Mouse (Mus musculus) C2C12 (cell line): Measurements from ENCODE around the gene Ube4b. TPM values are rescaled to one million over a fixed set of nuclear protein-coding genes. Genes with fewer than 3 reads are reported as not detected.

Experiments used
- H3K27me3 ChIP-seq: one replicate; pipeline ENCODE4 v1.6.1; 2011; ENCODE audit not compliant: control insufficient read depth, insufficient read depth, insufficient read length
- H3K36me3 ChIP-seq: one replicate; pipeline ENCODE4 v1.6.1; 2011; ENCODE audit not compliant: control insufficient read depth, insufficient read depth
- H3K4me3 ChIP-seq: one replicate; pipeline ENCODE4 v1.5.1; 2011; ENCODE audit warnings: mild to moderate bottlenecking, control low read depth; ENCODE audit not compliant: poor library complexity, insufficient read depth, severe bottlenecking
- H3K79me2 ChIP-seq: one replicate; pipeline ENCODE4 v1.6.1; 2011; ENCODE audit not compliant: control insufficient read depth, insufficient read depth
- H3K79me3 ChIP-seq: one replicate; pipeline ENCODE4 v1.6.1; 2011; ENCODE audit warnings: low read depth, control low read depth
- H3ac ChIP-seq: one replicate; pipeline ENCODE3; 2011; ENCODE audit warnings: low read depth; ENCODE audit not compliant: control insufficient read depth, insufficient read length
- CEBPB ChIP-seq: IDR thresholded peaks from one replicate; pipeline ENCODE4 v1.6.1; 2011; ENCODE audit warnings: low read depth, mild to moderate bottlenecking, control low read depth, moderate library complexity
- CTCF ChIP-seq: IDR thresholded peaks from one replicate; pipeline ENCODE4 v1.5.1; 2011; ENCODE audit not compliant: control insufficient read depth, insufficient read depth, insufficient read length
- FOSL1 ChIP-seq: IDR thresholded peaks from one replicate; pipeline ENCODE4 v1.8.0; 2011; ENCODE audit warnings: mild to moderate bottlenecking, low read length; ENCODE audit not compliant: poor library complexity, insufficient read depth, severe bottlenecking
- MAX ChIP-seq: IDR thresholded peaks from one replicate; pipeline ENCODE4 v1.6.1; 2011; ENCODE audit warnings: mild to moderate bottlenecking, control low read depth
- MYOD1 ChIP-seq: IDR thresholded peaks from one replicate; pipeline ENCODE4 v1.6.1; 2011; ENCODE audit warnings: low read depth; ENCODE audit not compliant: control insufficient read depth, insufficient read length
- MYOG ChIP-seq: IDR thresholded peaks from one replicate; pipeline ENCODE4 v1.6.1; 2011; ENCODE audit not compliant: control insufficient read depth, insufficient read length; ENCODE audit errors: extremely low read depth
- USF1 ChIP-seq: IDR thresholded peaks from one replicate; pipeline ENCODE4 v1.6.1; 2011; ENCODE audit warnings: low read depth, mild to moderate bottlenecking, control low read depth, moderate library complexity
- polyA plus RNA-seq: library from polyadenylated mRNA; unstranded; fragments of >200 nt; fragmentation: generic; extraction: Trizol; gene quantifications from one replicate; pipeline ENCODE4 v1.2.1, GENCODE M21; 2012; ENCODE audit warnings: missing spikeins

Ube4b gene
- polyA plus RNA-seq, 1 experiment, result 51.6 TPM

- H3K27me3 ChIP-seq, result no peaks in the 10 kb centered on the region
- H3K79me3 ChIP-seq, result peaks cover 67% of the 10 kb centered on the region
- TF ChIP-seq CEBPB (no peak), FOSL1 (no peak), MYOG (no peak), MAX (no peak), MYOD1 (no peak), USF1 (no peak), CTCF (no peak)
- H3K79me2 ChIP-seq, result peaks cover 80% of the 10 kb centered on the region
- H3ac ChIP-seq, result no peak overlapping the region
- H3K4me3 ChIP-seq, result no peak overlapping the region
- H3K36me3 ChIP-seq, result no peaks in the 10 kb centered on the region
Observed at GRCm38 (mm10) chr4:149304466-149304865, 122.1 kb downstream of the Ube4b start.

- H3K79me3 ChIP-seq, result peaks cover 75% of the 10 kb centered on the region
- no peak overlapping the region for H3K4me3 ChIP-seq
Observed at GRCm38 (mm10) chr4:149303502-149303901, 123.0 kb downstream of the Ube4b start.

GRCm38 (mm10) chr4:149302751-149303150 is 123.8 kb downstream of the Ube4b start:
- Histone ChIP-seq H3K27me3 (no peaks in the 10 kb centered on the region), H3K79me3 (peaks cover 80% of the 10 kb centered on the region), H3K79me2 (peaks cover 96% of the 10 kb centered on the region), H3K36me3 (no peaks in the 10 kb centered on the region), H3K4me3 (no peak overlapping the region), H3ac (no peak overlapping the region)
- TF ChIP-seq FOSL1 (no peak), CTCF (no peak), USF1 (no peak), MYOD1 (no peak), CEBPB (no peak), MAX (no peak), MYOG (no peak)

More at GRCm38 (mm10) chr4:149303502-149303901, 123.0 kb downstream of the Ube4b start:
- Histone ChIP-seq H3K27me3 (no peaks in the 10 kb centered on the region), H3ac (no peak overlapping the region), H3K79me2 (peaks cover 90% of the 10 kb centered on the region), H3K36me3 (no peaks in the 10 kb centered on the region)
- TF ChIP-seq CEBPB (no peak), USF1 (no peak), MAX (no peak), FOSL1 (no peak), CTCF (no peak), MYOG (no peak), MYOD1 (no peak)

GRCm38 (mm10) chr4:149302136-149302535 is 124.4 kb downstream of the Ube4b start:
- no peak for TF ChIP-seq USF1
- TF ChIP-seq MYOG, result no peak
- no peak for TF ChIP-seq CEBPB
- no peak for TF ChIP-seq MYOD1
- TF ChIP-seq FOSL1, result no peak
- no peak for TF ChIP-seq MAX
- TF ChIP-seq CTCF, result no peak
- H3ac ChIP-seq, result no peak overlapping the region
- no peaks in the 10 kb centered on the region for H3K27me3 ChIP-seq
- H3K79me2 ChIP-seq, result peaks cover 98% of the 10 kb centered on the region
- H3K36me3 ChIP-seq, result no peaks in the 10 kb centered on the region
- H3K4me3 ChIP-seq, result no peak overlapping the region
- H3K79me3 ChIP-seq, result peaks cover 83% of the 10 kb centered on the region

- Histone ChIP-seq H3ac (no peak overlapping the region), H3K36me3 (no peaks in the 10 kb centered on the region), H3K79me3 (peaks cover 67% of the 10 kb centered on the region), H3K79me2 (peaks cover 95% of the 10 kb centered on the region), H3K4me3 (no peak overlapping the region), H3K27me3 (no peaks in the 10 kb centered on the region)
- no peak for TF ChIP-seq MYOD1
Observed at GRCm38 (mm10) chr4:149296501-149296900, 130.0 kb downstream of the Ube4b start.

GRCm38 (mm10) chr4:149292984-149293383 is 133.6 kb downstream of the Ube4b start:
- TF ChIP-seq CTCF (no peak), MAX (no peak), MYOD1 (no peak), MYOG (no peak), CEBPB (no peak), FOSL1 (no peak), USF1 (no peak)
- Histone ChIP-seq H3K4me3 (no peak overlapping the region), H3K36me3 (peaks cover 9% of the 10 kb centered on the region), H3K27me3 (no peaks in the 10 kb centered on the region), H3K79me2 (peaks cover 74% of the 10 kb centered on the region), H3ac (no peak overlapping the region), H3K79me3 (peaks cover 35% of the 10 kb centered on the region)
